Mouse (Mus musculus) small intestine, adult 2 months (tissue): ENCODE data around the gene Ets1. TPM values are rescaled to one million over a fixed set of nuclear protein-coding genes. Genes with fewer than 3 reads are reported as not detected.

Experiments
- H3K27ac ChIP-seq: fragments of 200-500 bp; 2 replicates; pipeline ENCODE4 v1.5.1; 2012; ENCODE audit warnings: low read depth, low read length, control low read depth, inconsistent platforms; ENCODE audit not compliant: insufficient read depth
- H3K27me3 ChIP-seq: fragments of 200-500 bp; 2 replicates; pipeline ENCODE4 v1.6.1; 2012; ENCODE audit warnings: mild to moderate bottlenecking, moderate library complexity, low read length, inconsistent platforms; ENCODE audit not compliant: control insufficient read depth, insufficient read depth
- H3K36me3 ChIP-seq: fragments of 200-500 bp; 2 replicates; pipeline ENCODE4 v1.6.1; 2012; ENCODE audit warnings: mild to moderate bottlenecking, low read length, control low read depth, inconsistent platforms; ENCODE audit not compliant: control insufficient read depth, insufficient read depth
- H3K4me1 ChIP-seq: fragments of 200-500 bp; 2 replicates; pipeline ENCODE4 v1.6.1; 2012; ENCODE audit warnings: low read length, inconsistent platforms, mixed read lengths; ENCODE audit not compliant: control insufficient read depth, insufficient read depth, insufficient read length
- H3K4me3 ChIP-seq: fragments of 200-500 bp; 2 replicates; pipeline ENCODE4 v1.5.1; 2012; ENCODE audit warnings: low read depth, mild to moderate bottlenecking, control low read depth, inconsistent platforms, low read length, moderate library complexity
- CTCF ChIP-seq: fragments of 200-500 bp; IDR thresholded peaks from 2 replicates; pipeline ENCODE4 v1.5.1; 2012; ENCODE audit warnings: low read depth, mild to moderate bottlenecking, control low read depth, inconsistent platforms, low read length, moderate library complexity, mixed read lengths; ENCODE audit not compliant: insufficient replicate concordance, insufficient read length; ENCODE audit errors: extremely low read depth
- POLR2A ChIP-seq: fragments of 200-500 bp; IDR thresholded peaks from 2 replicates; pipeline ENCODE4 v1.6.1; 2012; ENCODE audit warnings: low read depth, mild to moderate bottlenecking, control low read depth, inconsistent platforms, low read length, moderate library complexity
- WGBS: fragments of 180-500 bp; shearing (Covaris S2); methylation state at CpG from one replicate; pipeline ENCODE4 v1.1.7; 2018; 5-methylcytosine and 5-hydroxymethylcytosine counted together
- polyA plus RNA-seq: library from polyadenylated mRNA; depleted of rRNA; stranded (reverse); fragments of >200 nt; gene quantifications from 2 replicates; pipeline ENCODE4 v1.2.3, GENCODE M21; 2012

Ets1 gene
- polyA plus RNA-seq, 1 experiment = 10.2 TPM

DNA sequence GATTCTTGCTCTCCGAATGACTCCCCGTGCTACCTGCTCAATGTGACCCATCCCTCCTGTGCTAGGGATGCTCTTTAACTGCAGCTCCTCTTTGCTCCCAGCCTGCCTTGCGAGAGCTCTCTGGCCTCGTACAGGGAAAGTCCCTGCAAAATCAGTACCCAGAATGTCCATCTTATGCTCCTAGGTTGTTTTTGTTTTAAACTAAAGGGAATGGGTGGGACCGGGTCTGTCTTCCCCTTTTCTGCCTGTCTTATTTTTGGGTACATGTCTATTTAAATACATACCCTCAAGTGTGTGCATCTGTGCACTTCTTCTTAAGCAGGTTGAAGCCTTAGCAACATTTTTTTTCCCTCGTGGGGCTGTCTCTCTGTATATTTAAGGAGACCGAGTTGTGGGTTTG is 99.0 kb downstream of the Ets1 start:
- TF ChIP-seq POLR2A = no peak
- TF ChIP-seq CTCF = no peak
- 81% methylated on average over 7 of the region's 7 CpGs for WGBS
- Histone ChIP-seq H3K4me1 (peaks cover 8% of the 10 kb centered on the region; the same call in 1 of the 2 replicates), H3K36me3 (peaks cover 1% of the 10 kb centered on the region), H3K27ac (no peak overlapping the region), H3K4me3 (no peak overlapping the region), H3K27me3 (no peaks in the 10 kb centered on the region)

DNA sequence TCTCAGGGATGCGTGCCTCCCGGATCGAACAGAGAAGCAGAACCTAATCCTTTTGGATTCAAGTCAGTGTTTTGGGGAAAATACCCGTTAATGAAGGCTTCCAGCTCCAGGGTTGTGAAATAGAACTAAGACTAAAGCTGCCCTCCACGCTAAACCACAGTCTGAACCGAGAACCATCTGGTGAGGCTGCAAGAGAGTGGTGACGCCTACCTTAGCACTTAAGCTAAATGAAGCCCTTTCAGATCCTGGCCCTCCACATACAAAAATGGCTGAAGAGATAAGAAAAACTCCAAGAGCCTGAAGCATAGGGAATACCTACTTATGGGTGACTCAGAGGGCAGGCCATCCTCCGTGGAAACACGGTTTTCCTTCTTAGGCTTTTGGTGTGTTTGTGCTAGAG is 100.0 kb downstream of the Ets1 start:
- Histone ChIP-seq H3K4me3 (no peak overlapping the region), H3K36me3 (peaks cover 1% of the 10 kb centered on the region), H3K27ac (peak overlapping the region; percentile 25; the same call in 1 of the 2 replicates), H3K27me3 (no peaks in the 10 kb centered on the region), H3K4me1 (peaks cover 5% of the 10 kb centered on the region; the same call in 1 of the 2 replicates)
- TF ChIP-seq CTCF = no peak
- 74% methylated on average over 9 of the region's 9 CpGs for WGBS

DNA sequence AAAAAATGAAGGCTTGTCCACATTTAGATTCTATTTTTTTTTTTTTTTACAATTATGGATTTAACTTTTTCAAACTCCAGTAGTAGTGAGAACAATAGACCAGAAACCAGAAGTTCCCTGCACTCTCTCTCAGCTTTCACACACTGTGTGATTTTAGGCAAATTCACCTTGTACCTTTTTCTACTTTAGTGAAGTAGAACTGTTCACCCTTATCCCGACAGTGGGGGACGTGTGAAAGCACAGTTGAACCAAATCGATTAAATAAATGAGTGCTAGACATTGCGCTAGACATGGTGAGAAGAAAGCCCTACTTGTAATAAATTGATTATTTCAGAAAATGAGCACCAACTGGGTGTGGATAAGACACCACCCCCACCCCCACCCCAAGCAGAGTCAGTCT is 104.0 kb downstream of the Ets1 start:
- H3K4me1 ChIP-seq = peaks cover 7% of the 10 kb centered on the region; the same call in 1 of the 2 replicates
- H3K36me3 ChIP-seq = no peaks in the 10 kb centered on the region; the same call in 1 of the 2 replicates
- no peak overlapping the region for H3K27ac ChIP-seq
- WGBS = 88% methylated on average over 4 of the region's 4 CpGs
- no peak overlapping the region for H3K4me3 ChIP-seq
- no peaks in the 10 kb centered on the region for H3K27me3 ChIP-seq
- TF ChIP-seq POLR2A = no peak
- TF ChIP-seq CTCF = no peak

DNA sequence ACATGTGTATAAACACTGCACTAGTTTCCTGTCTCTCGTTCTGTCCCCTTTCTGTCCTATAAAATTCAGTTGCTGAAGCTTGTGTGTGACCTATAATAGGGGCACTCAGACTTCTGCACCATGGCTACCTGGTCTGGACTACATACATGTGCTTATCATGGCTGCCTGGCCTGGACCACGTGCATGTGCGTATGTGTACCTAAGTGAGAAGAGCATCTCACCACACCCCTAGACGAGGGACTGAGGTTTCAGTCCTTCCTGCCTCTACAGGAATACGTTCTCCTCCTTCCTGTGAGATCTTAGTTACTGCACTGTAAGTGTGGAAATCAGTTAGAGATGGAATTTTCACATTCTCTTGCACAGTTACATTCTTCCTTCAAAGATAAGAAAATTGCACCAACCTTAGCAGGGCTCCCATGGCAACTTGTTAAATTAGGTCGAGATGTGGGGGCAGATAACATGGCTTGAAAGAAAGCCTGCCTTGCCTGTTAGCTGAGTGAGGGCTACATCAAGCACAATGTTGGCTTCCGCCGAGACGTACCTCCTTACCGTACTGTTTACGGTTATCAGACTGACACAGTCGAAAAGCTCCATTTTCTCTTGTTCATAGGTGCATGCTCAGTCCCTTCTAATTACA is 104.8 kb downstream of the Ets1 start:
- Histone ChIP-seq H3K27ac (peak overlapping the region; percentile 14; the same call in 1 of the 2 replicates), H3K36me3 (no peaks in the 10 kb centered on the region; the same call in 1 of the 2 replicates), H3K27me3 (no peaks in the 10 kb centered on the region), H3K4me3 (no peak overlapping the region), H3K4me1 (peaks cover 8% of the 10 kb centered on the region)
- no peak for TF ChIP-seq POLR2A
- TF ChIP-seq CTCF = no peak
- WGBS = 74% methylated on average over 12 of the region's 12 CpGs

DNA sequence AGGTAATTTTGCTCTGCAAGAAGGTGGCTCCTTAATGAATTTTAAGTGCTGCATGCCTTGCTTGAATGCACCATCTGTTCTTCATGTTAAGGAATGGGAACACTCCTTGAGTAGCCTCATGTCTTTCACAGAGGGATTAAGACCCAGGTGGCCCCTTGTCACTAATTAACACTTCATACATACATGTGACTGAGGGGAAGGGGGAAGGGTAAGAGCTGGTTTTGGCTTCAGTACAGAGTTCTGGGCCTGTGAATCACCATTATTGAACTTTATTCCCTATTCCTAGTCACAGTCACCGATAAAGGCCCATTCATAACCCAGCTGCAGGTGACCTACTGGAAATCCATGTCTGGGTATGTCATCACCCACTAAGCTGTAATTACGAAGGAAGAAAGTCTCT is 105.7 kb downstream of the Ets1 start:
- peaks cover 11% of the 10 kb centered on the region for H3K4me1 ChIP-seq
- 39% methylated on average over 2 of the region's 2 CpGs for WGBS
- no peaks in the 10 kb centered on the region for H3K27me3 ChIP-seq
- H3K4me3 ChIP-seq = no peak overlapping the region
- H3K27ac ChIP-seq = no peak overlapping the region
- no peaks in the 10 kb centered on the region; the same call in 1 of the 2 replicates for H3K36me3 ChIP-seq
- no peak for TF ChIP-seq POLR2A
- TF ChIP-seq CTCF = no peak

DNA sequence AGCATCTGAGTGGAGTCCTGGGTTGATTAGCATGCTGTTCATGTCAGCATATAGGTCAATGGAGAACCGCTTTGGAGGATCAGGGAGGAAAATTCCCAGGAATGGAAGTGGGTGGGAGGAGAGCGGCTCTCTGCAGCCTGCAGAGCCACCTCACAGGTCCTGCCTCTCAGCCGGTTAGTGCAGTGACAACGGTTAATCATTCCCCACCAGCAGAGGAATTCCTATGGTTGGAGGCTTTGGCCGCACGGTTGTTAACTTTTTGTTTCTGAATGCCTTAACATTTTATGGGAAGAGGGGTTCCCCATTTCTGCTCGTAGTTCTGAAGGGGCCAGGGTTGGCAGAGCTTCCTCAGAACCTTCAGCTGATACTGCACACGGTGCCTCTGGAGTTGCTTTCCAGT is 107.1 kb downstream of the Ets1 start:
- WGBS = 57% methylated on average over 8 of the region's 8 CpGs
- Histone ChIP-seq H3K27ac (no peak overlapping the region), H3K27me3 (no peaks in the 10 kb centered on the region), H3K4me3 (no peak overlapping the region), H3K4me1 (peaks cover 11% of the 10 kb centered on the region), H3K36me3 (no peaks in the 10 kb centered on the region; the same call in 1 of the 2 replicates)
- TF ChIP-seq POLR2A = no peak
- no peak for TF ChIP-seq CTCF

DNA sequence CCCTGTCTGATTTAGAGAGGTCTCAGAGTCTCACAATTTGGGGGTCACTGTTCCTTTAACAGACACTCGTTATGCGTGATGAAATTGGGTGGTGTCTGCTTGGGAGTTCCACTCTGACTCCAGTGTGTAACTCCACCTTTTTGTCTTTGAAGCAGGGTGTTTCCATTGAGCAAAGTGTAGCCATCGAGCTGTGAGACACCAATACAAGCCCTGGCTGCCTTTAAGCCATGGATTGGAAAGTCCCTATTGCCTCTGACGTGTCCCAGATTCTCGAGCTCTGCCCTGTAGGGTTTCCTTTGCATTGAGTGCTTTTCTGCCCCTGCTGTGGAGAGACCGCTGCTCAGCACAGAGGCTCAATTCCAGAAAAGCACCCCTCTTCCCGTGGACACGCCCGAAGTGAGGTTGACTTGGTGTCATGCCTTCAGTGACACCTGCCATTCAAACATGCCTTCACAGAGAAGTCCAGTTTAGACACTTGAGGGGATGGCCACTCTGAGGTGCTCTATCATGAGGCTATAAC is 107.7 kb downstream of the Ets1 start:
- TF ChIP-seq CTCF (no peak), POLR2A (no peak)
- Histone ChIP-seq H3K36me3 (no peaks in the 10 kb centered on the region), H3K4me1 (peaks cover 14% of the 10 kb centered on the region), H3K27ac (no peak overlapping the region; the same call in 1 of the 2 replicates), H3K4me3 (no peak overlapping the region), H3K27me3 (no peaks in the 10 kb centered on the region)
- 65% methylated on average over 9 of the region's 9 CpGs for WGBS

DNA sequence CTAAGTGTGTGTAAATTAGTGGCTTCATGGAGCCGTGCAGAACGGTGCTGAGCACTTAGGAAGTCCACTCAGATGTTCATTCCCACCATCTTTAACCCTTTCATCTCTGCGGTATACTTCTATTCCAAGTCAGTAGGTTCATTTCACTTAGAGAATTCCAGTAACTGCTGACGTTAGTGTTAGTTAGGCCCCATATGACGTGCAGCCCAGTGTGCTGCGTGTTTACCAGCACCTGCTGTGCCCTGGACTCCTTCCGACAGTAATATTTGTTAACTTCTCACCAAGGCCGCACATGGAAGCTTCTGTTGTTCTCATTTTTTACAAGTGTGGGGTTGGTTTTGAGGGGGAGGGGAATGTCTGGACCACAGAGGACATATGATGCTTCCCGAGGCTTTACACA is 108.3 kb downstream of the Ets1 start:
- peaks cover 14% of the 10 kb centered on the region for H3K4me1 ChIP-seq
- WGBS = 76% methylated on average over 9 of the region's 9 CpGs
- no peaks in the 10 kb centered on the region for H3K27me3 ChIP-seq
- H3K36me3 ChIP-seq = no peaks in the 10 kb centered on the region
- no peak overlapping the region for H3K4me3 ChIP-seq
- no peak overlapping the region; the same call in 1 of the 2 replicates for H3K27ac ChIP-seq
- TF ChIP-seq CTCF = no peak
- no peak for TF ChIP-seq POLR2A
